Mouse (Mus musculus): Measurements from ENCODE around the gene Ccdc180. TPM values are rescaled to one million over a fixed set of nuclear protein-coding genes. Genes with fewer than 3 reads are reported as not detected.

Gene Ccdc180
- total and polyA plus RNA-seq, 3 experiments, result 0.16 TPM; not detected in 2

DNA sequence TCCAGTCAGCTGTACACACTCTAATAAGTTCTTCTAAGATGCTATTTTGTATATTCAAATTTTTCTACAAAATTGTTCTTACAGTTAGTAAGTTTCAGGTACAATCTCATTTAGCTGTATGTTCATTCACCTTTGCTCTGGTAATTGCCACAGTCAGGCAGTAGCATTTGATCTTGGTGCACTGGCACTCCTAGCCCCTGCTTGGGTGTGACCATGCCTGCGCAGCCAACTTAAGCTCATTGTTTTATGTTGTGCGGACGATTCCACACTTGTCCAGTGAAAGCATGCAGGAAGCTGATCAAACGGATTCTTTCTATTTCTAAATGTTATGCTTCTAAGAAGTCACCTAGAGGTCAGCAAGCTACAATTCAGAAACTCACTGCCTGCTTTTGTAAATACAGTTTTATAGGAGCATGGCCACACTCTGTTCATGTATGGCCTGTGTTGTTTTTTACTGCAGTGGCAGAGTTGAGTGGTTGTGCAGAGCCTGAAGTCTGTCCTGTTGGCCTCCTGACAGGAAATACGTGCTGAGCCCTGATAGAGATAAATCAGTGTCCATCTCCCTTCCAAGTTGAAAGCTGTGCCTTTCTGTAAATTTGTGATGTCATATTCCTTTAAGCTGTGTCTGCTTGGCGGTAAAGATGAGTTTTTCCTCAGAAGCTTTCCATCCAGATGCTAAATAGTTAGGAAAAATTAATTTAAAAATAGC, 100.5 kb downstream of the Ccdc180 start:
- H3K27me3 ChIP-seq (ENCODE audit: insufficient read depth, low read length), result peaks cover 8% of the 10 kb centered on the region
- TF ChIP-seq TAL1 (conservative IDR thresholded peaks at IDR 0.05; ENCODE audit: low read depth, low read length), result no peak
- TF ChIP-seq POLR2AphosphoS5 (IDR thresholded peaks at IDR 0.05; ENCODE audit: insufficient replicate concordance, low read depth, low read length), result no peak
- TF ChIP-seq GATA2 (IDR thresholded peaks at IDR 0.05; ENCODE audit: borderline replicate concordance, low read depth, low read length), result no peak
- TF ChIP-seq CTCF (IDR thresholded peaks at IDR 0.05; ENCODE audit: low read depth, low read length), result no peak
- TF ChIP-seq GATA1 (IDR thresholded peaks at IDR 0.05; ENCODE audit: borderline replicate concordance, low read length), result no peak
- H3K4me1 ChIP-seq (ENCODE audit: insufficient read depth, low read depth, low read length), result no peaks in the 10 kb centered on the region
- ATAC-seq (ENCODE audit: extremely low read depth, insufficient number of reproducible peaks, low FRiP score, poor library complexity, severe bottlenecking) (no peak), DNase-seq (ENCODE audit: low spot score) (no peak)
- H3K9me3 ChIP-seq (replicated peaks), result no peaks in the 10 kb centered on the region
- no peak overlapping the region for H3K4me3 ChIP-seq (ENCODE audit: low read depth, low read length)
- H3K36me3 ChIP-seq (replicated peaks), result no peaks in the 10 kb centered on the region

DNA sequence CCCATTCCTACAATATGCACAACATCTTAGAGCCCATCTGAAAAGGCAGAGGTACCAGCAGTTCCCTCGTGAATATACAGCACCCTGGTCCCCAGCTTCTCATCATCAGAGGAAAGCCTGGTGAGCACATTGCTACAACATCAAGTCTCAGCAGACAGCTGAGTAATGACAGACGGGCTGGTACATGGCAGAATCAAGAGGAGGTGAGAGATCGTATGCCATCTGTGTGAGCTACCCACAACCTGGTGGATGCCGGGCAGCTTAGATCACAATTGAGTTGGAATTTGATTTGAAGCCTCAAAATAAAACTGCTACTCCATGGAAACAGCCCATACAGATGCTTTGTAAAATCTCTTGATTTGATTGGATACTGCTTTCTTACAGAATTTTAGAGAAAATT, 108.4 kb downstream of the Ccdc180 start:
- ATAC-seq (ENCODE audit: extremely low read depth, insufficient number of reproducible peaks, low FRiP score, poor library complexity, severe bottlenecking), result no peak
- Histone ChIP-seq H3K9me3 (replicated peaks) (no peaks in the 10 kb centered on the region), H3K4me1 (ENCODE audit: insufficient read depth, low read depth, low read length) (no peaks in the 10 kb centered on the region), H3K27me3 (ENCODE audit: insufficient read depth, low read length) (peaks cover 13% of the 10 kb centered on the region), H3K4me3 (ENCODE audit: low read depth, low read length) (no peak overlapping the region), H3K36me3 (replicated peaks) (no peaks in the 10 kb centered on the region)
- DNase-seq (ENCODE audit: low spot score), result no peak
- TF ChIP-seq GATA1 (IDR thresholded peaks at IDR 0.05; ENCODE audit: borderline replicate concordance, low read length) (no peak), CTCF (IDR thresholded peaks at IDR 0.05; ENCODE audit: low read depth, low read length) (no peak), GATA2 (IDR thresholded peaks at IDR 0.05; ENCODE audit: borderline replicate concordance, low read depth, low read length) (no peak), POLR2AphosphoS5 (IDR thresholded peaks at IDR 0.05; ENCODE audit: insufficient replicate concordance, low read depth, low read length) (no peak), TAL1 (conservative IDR thresholded peaks at IDR 0.05; ENCODE audit: low read depth, low read length) (no peak)

Other genes with a start within 250 kb of the Ccdc180 start
- not detected in 2 replicates for gene Aldh1b1, start 91.3 kb upstream of the Ccdc180 start, total RNA-seq (2014; fragmentation: Nextera tagmentation)
- 0.66 TPM in 1 of 2 replicates, not detected in the other for gene Aldh1b1, start 91.3 kb upstream of the Ccdc180 start, total RNA-seq (2017)
- not detected in 2 replicates for gene Aldh1b1, start 91.3 kb upstream of the Ccdc180 start, polyA plus RNA-seq (2012)
- not detected in 2 replicates for gene Igfbpl1, start 63.4 kb upstream of the Ccdc180 start, total RNA-seq (2014; fragmentation: Nextera tagmentation)
- 0.11 TPM in 1 of 2 replicates, not detected in the other for gene Igfbpl1, start 63.4 kb upstream of the Ccdc180 start, total RNA-seq (2017)
- not detected in 2 replicates for gene Igfbpl1, start 63.4 kb upstream of the Ccdc180 start, polyA plus RNA-seq (2012)
- gene Stra6l, start 41.6 kb upstream of the Ccdc180 start, total RNA-seq (2014; fragmentation: Nextera tagmentation), result not detected in 2 replicates
- gene Stra6l, start 41.6 kb upstream of the Ccdc180 start, total RNA-seq (2017), result 0.12 and 0.33 TPM in 2 replicates
- not detected in 2 replicates for gene Stra6l, start 41.6 kb upstream of the Ccdc180 start, polyA plus RNA-seq (2012)
- 1.1 and 1.4 TPM in 2 replicates for gene Tdrd7, start 75.0 kb downstream of the Ccdc180 start, total RNA-seq (2014; fragmentation: Nextera tagmentation)
- 5.1 and 7.7 TPM in 2 replicates for gene Tdrd7, start 75.0 kb downstream of the Ccdc180 start, total RNA-seq (2017)
- gene Tdrd7, start 75.0 kb downstream of the Ccdc180 start, polyA plus RNA-seq (2012), result 0.06 and 0.12 TPM in 2 replicates
- gene Tmod1, start 148.6 kb downstream of the Ccdc180 start, total RNA-seq (2014; fragmentation: Nextera tagmentation), result 6.9 and 14.6 TPM in 2 replicates
- gene Tmod1, start 148.6 kb downstream of the Ccdc180 start, total RNA-seq (2017), result 0.99 and 1.1 TPM in 2 replicates
- gene Tmod1, start 148.6 kb downstream of the Ccdc180 start, polyA plus RNA-seq (2012), result 0.64 and 0.65 TPM in 2 replicates
- 103 and 109 TPM in 2 replicates for gene Ncbp1, start 248.3 kb downstream of the Ccdc180 start, total RNA-seq (2014; fragmentation: Nextera tagmentation)
- gene Ncbp1, start 248.3 kb downstream of the Ccdc180 start, total RNA-seq (2017), result 119 and 130 TPM in 2 replicates
- gene Ncbp1, start 248.3 kb downstream of the Ccdc180 start, polyA plus RNA-seq (2012), result 12.2 and 17.6 TPM in 2 replicates
- gene Tstd2, start 248.4 kb downstream of the Ccdc180 start, total RNA-seq (2014; fragmentation: Nextera tagmentation), result 54.6 and 57.9 TPM in 2 replicates
- gene Tstd2, start 248.4 kb downstream of the Ccdc180 start, total RNA-seq (2017), result 48.2 and 51.5 TPM in 2 replicates
- gene Tstd2, start 248.4 kb downstream of the Ccdc180 start, polyA plus RNA-seq (2012), result 10.5 and 15.8 TPM in 2 replicates

Measured in G1E (cell line).